Mouse (Mus musculus): ENCODE data around the gene Fam89a. TPM values are rescaled to one million over a fixed set of nuclear protein-coding genes. Genes with fewer than 3 reads are reported as not detected.

Gene Fam89a
- polyA plus RNA-seq, 1 experiment from 2014 or later, result 8.2 TPM

GRCm38 (mm10) chr8:124782431-124782830 is 30.8 kb upstream of the Fam89a start:
- H3K4me3 ChIP-seq, result no peak overlapping the region
- peaks cover 10% of the 10 kb centered on the region; the same call in 1 of the 2 replicates for H3K27me3 ChIP-seq (ENCODE audit: insufficient read depth, poor library complexity, severe bottlenecking)
- DNase-seq (ENCODE audit: low spot score), result no peak
- H3K27ac ChIP-seq, result 0 out of 2 replicates have a peak overlapping the region, but pooled peaks have one; percentile 3
- WGBS, result 79% methylated on average over 3 of the region's 3 CpGs
- H3K36me3 ChIP-seq, result no peaks in the 10 kb centered on the region
- H3K9me3 ChIP-seq, result no peaks in the 10 kb centered on the region
- H3K4me1 ChIP-seq, result peaks cover 41% of the 10 kb centered on the region

GRCm38 (mm10) chr8:124780236-124780635 is 28.6 kb upstream of the Fam89a start:
- no peaks in the 10 kb centered on the region for H3K9me3 ChIP-seq
- DNase-seq (ENCODE audit: low spot score), result peak; percentile 95
- H3K36me3 ChIP-seq, result no peaks in the 10 kb centered on the region
- WGBS, result 4% methylated on average over 7 of the region's 7 CpGs
- peaks cover 17% of the 10 kb centered on the region for H3K27me3 ChIP-seq (ENCODE audit: insufficient read depth, poor library complexity, severe bottlenecking)
- peak overlapping the region; percentile 24 for H3K4me3 ChIP-seq
- H3K27ac ChIP-seq, result peak overlapping the region; percentile 86
- H3K4me1 ChIP-seq, result peaks cover 35% of the 10 kb centered on the region

GRCm38 (mm10) chr8:124775695-124776094 is 24.1 kb upstream of the Fam89a start:
- peak; percentile 86 for DNase-seq (ENCODE audit: low spot score)
- peaks cover 29% of the 10 kb centered on the region for H3K27me3 ChIP-seq (ENCODE audit: insufficient read depth, poor library complexity, severe bottlenecking)
- no peaks in the 10 kb centered on the region for H3K36me3 ChIP-seq
- H3K27ac ChIP-seq, result 0 out of 2 replicates have a peak overlapping the region, but pooled peaks have one; percentile 52
- no peaks in the 10 kb centered on the region for H3K9me3 ChIP-seq
- peak overlapping the region; percentile 42 for H3K4me3 ChIP-seq
- H3K4me1 ChIP-seq, result peaks cover 31% of the 10 kb centered on the region
- 12% methylated on average over 16 of the region's 16 CpGs for WGBS

GRCm38 (mm10) chr8:124772389-124772788 is 20.8 kb upstream of the Fam89a start:
- Histone ChIP-seq H3K27ac (no peak overlapping the region), H3K36me3 (no peaks in the 10 kb centered on the region), H3K4me1 (peaks cover 13% of the 10 kb centered on the region; the same call in 1 of the 2 replicates), H3K4me3 (no peak overlapping the region), H3K27me3 (ENCODE audit: insufficient read depth, poor library complexity, severe bottlenecking) (peaks cover 29% of the 10 kb centered on the region), H3K9me3 (no peaks in the 10 kb centered on the region)
- 64% methylated on average over 2 of the region's 2 CpGs for WGBS
- DNase-seq (ENCODE audit: low spot score), result no peak

- H3K27ac ChIP-seq, result no peak overlapping the region
- H3K9me3 ChIP-seq, result no peaks in the 10 kb centered on the region
- DNase-seq (ENCODE audit: low spot score), result no peak
- H3K36me3 ChIP-seq, result no peaks in the 10 kb centered on the region
- no peaks in the 10 kb centered on the region for H3K4me1 ChIP-seq
- no peaks in the 10 kb centered on the region for H3K27me3 ChIP-seq (ENCODE audit: insufficient read depth, poor library complexity, severe bottlenecking)
- no peak overlapping the region for H3K4me3 ChIP-seq
- 67% methylated on average over 7 of the region's 7 CpGs for WGBS
Measured at GRCm38 (mm10) chr8:124763061-124763460, 11.4 kb upstream of the Fam89a start.

GRCm38 (mm10) chr8:124758544-124758943 is 6.9 kb upstream of the Fam89a start:
- 36% methylated on average over 3 of the region's 3 CpGs for WGBS
- DNase-seq (ENCODE audit: low spot score), result no peak
- Histone ChIP-seq H3K36me3 (no peaks in the 10 kb centered on the region), H3K9me3 (no peaks in the 10 kb centered on the region), H3K27me3 (ENCODE audit: insufficient read depth, poor library complexity, severe bottlenecking) (peaks cover 9% of the 10 kb centered on the region; the same call in 1 of the 2 replicates), H3K4me3 (no peak overlapping the region), H3K27ac (no peak overlapping the region), H3K4me1 (peaks cover 12% of the 10 kb centered on the region)

GRCm38 (mm10) chr8:124756601-124757000 is 5.0 kb upstream of the Fam89a start:
- Histone ChIP-seq H3K27me3 (ENCODE audit: insufficient read depth, poor library complexity, severe bottlenecking) (peaks cover 26% of the 10 kb centered on the region), H3K4me1 (peaks cover 23% of the 10 kb centered on the region), H3K4me3 (no peak overlapping the region), H3K9me3 (no peaks in the 10 kb centered on the region), H3K27ac (no peak overlapping the region), H3K36me3 (no peaks in the 10 kb centered on the region)
- DNase-seq (ENCODE audit: low spot score), result no peak
- WGBS, result 61% methylated on average over 5 of the region's 5 CpGs

- no peaks in the 10 kb centered on the region for H3K36me3 ChIP-seq
- DNase-seq (ENCODE audit: low spot score), result no peak
- 45% methylated on average over 2 of the region's 2 CpGs for WGBS
Measured at GRCm38 (mm10) chr8:124756153-124756552, 4.5 kb upstream of the Fam89a start.

GRCm38 (mm10) chr8:124755481-124755880 is 3.8 kb upstream of the Fam89a start:
- DNase-seq (ENCODE audit: low spot score), result no peak
- 80% methylated on average over 8 of the region's 8 CpGs for WGBS
- Histone ChIP-seq H3K4me1 (peaks cover 33% of the 10 kb centered on the region), H3K27me3 (ENCODE audit: insufficient read depth, poor library complexity, severe bottlenecking) (peaks cover 37% of the 10 kb centered on the region), H3K27ac (no peak overlapping the region), H3K36me3 (no peaks in the 10 kb centered on the region), H3K4me3 (no peak overlapping the region), H3K9me3 (no peaks in the 10 kb centered on the region)

More at GRCm38 (mm10) chr8:124756153-124756552, 4.5 kb upstream of the Fam89a start:
- no peaks in the 10 kb centered on the region for H3K9me3 ChIP-seq
- H3K27ac ChIP-seq, result no peak overlapping the region
- H3K4me3 ChIP-seq, result no peak overlapping the region
- H3K27me3 ChIP-seq (ENCODE audit: insufficient read depth, poor library complexity, severe bottlenecking), result peaks cover 30% of the 10 kb centered on the region
- peaks cover 28% of the 10 kb centered on the region for H3K4me1 ChIP-seq

GRCm38 (mm10) chr8:124754792-124755190 is 3.2 kb upstream of the Fam89a start:
- Histone ChIP-seq H3K27me3 (ENCODE audit: insufficient read depth, poor library complexity, severe bottlenecking) (peaks cover 44% of the 10 kb centered on the region), H3K27ac (no peak overlapping the region), H3K9me3 (no peaks in the 10 kb centered on the region), H3K4me1 (peaks cover 40% of the 10 kb centered on the region), H3K36me3 (no peaks in the 10 kb centered on the region), H3K4me3 (no peak overlapping the region)
- WGBS, result 43% methylated on average over 4 of the region's 4 CpGs
- DNase-seq (ENCODE audit: low spot score), result no peak

- WGBS, result 17% methylated on average over 11 of the region's 11 CpGs
- DNase-seq (ENCODE audit: low spot score), result no peak
- no peaks in the 10 kb centered on the region for H3K9me3 ChIP-seq
- H3K36me3 ChIP-seq, result no peaks in the 10 kb centered on the region
- H3K4me1 ChIP-seq, result peaks cover 42% of the 10 kb centered on the region
- H3K27me3 ChIP-seq (ENCODE audit: insufficient read depth, poor library complexity, severe bottlenecking), result peaks cover 48% of the 10 kb centered on the region
- no peak overlapping the region for H3K27ac ChIP-seq
- H3K4me3 ChIP-seq, result no peak overlapping the region
Measured at GRCm38 (mm10) chr8:124754101-124754791, 2.6 kb upstream of the Fam89a start.

GRCm38 (mm10) chr8:124752325-124752862 is 762 bp upstream of the Fam89a start:
- no peaks in the 10 kb centered on the region for H3K9me3 ChIP-seq
- H3K27ac ChIP-seq, result peak overlapping the region; percentile 77; the same call in 1 of the 2 replicates
- peaks cover 53% of the 10 kb centered on the region for H3K27me3 ChIP-seq (ENCODE audit: insufficient read depth, poor library complexity, severe bottlenecking)
- H3K36me3 ChIP-seq, result no peaks in the 10 kb centered on the region
- no peak for DNase-seq (ENCODE audit: low spot score)
- H3K4me1 ChIP-seq, result peaks cover 42% of the 10 kb centered on the region
- WGBS, result 36% methylated on average over 21 of the region's 21 CpGs
- H3K4me3 ChIP-seq, result peak overlapping the region; percentile 82

GRCm38 (mm10) chr8:124751191-124751590 is 441 bp downstream of the Fam89a start:
- WGBS, result 1% methylated on average over 31 of the region's 31 CpGs
- Histone ChIP-seq H3K4me3 (peak overlapping the region; percentile 82), H3K4me1 (peaks cover 46% of the 10 kb centered on the region), H3K9me3 (no peaks in the 10 kb centered on the region), H3K27ac (peak overlapping the region; percentile 77), H3K27me3 (ENCODE audit: insufficient read depth, poor library complexity, severe bottlenecking) (peaks cover 51% of the 10 kb centered on the region), H3K36me3 (no peaks in the 10 kb centered on the region)
- peak; percentile 80 for DNase-seq (ENCODE audit: low spot score)

Data from heart, embryonic 10.5 days (tissue).